Mouse (Mus musculus) spleen, adult 2 months (tissue): ENCODE measurements around the gene Lama5.

Source experiments
- CTCF ChIP-seq: fragments of 200-500 bp; IDR thresholded peaks from 2 replicates; pipeline ENCODE4 v1.5.1; 2011; ENCODE audit warnings: mild to moderate bottlenecking, inconsistent platforms; ENCODE audit not compliant: insufficient read depth, insufficient read length, insufficient replicate concordance; ENCODE audit errors: extremely low read depth
- POLR2A ChIP-seq: fragments of 200-500 bp; IDR thresholded peaks from 2 replicates; pipeline ENCODE4 v1.6.1; 2011; ENCODE audit warnings: low read depth, low read length, inconsistent platforms

GRCm38 (mm10) chr2:180233101-180233904 lies 7.6 kb upstream of the Lama5 start:
- no peak for TF ChIP-seq CTCF
- no peak for TF ChIP-seq POLR2A
